Mouse (Mus musculus) neural tube, embryonic 13.5 days (tissue): ENCODE results near the gene Eva1c. TPM values are rescaled to one million over a fixed set of nuclear protein-coding genes. Genes with fewer than 3 reads are reported as not detected.

Experiments used
- ATAC-seq: fragments of 200-750 bp; cut with Nextera tagmentation; 2 replicates; pipeline ENCODE4 v1.8.0; 2017; ENCODE audit warnings: low read depth, mild to moderate bottlenecking, moderate TSS enrichment, moderate library complexity
- H3K27ac ChIP-seq: fragments of 300-500 bp; sonication (generic); replicated peaks from 2 replicates; pipeline ENCODE4 v1.5.1; 2015; ENCODE audit warnings: moderate library complexity, mild to moderate bottlenecking, inconsistent platforms
- H3K27me3 ChIP-seq: fragments of 300-500 bp; sonication (generic); 2 replicates; pipeline ENCODE4 v1.6.1; 2015; ENCODE audit warnings: mild to moderate bottlenecking, inconsistent platforms
- H3K36me3 ChIP-seq: fragments of 300-500 bp; sonication (generic); 2 replicates; pipeline ENCODE4 v1.6.1; 2015; ENCODE audit warnings: mild to moderate bottlenecking, inconsistent platforms
- H3K4me1 ChIP-seq: fragments of 300-500 bp; sonication (generic); replicated peaks from 2 replicates; pipeline ENCODE4 v1.6.1; 2015; ENCODE audit warnings: inconsistent platforms
- H3K4me2 ChIP-seq: fragments of 300-500 bp; sonication (generic); 2 replicates; pipeline ENCODE4 v1.6.1; 2015; ENCODE audit warnings: inconsistent platforms, mild to moderate bottlenecking, moderate library complexity
- H3K4me3 ChIP-seq: fragments of 300-500 bp; sonication (generic); 2 replicates; pipeline ENCODE4 v1.5.1; 2015; ENCODE audit warnings: mild to moderate bottlenecking, inconsistent platforms
- H3K9ac ChIP-seq: fragments of 300-500 bp; sonication (generic); 2 replicates; pipeline ENCODE4 v1.6.1; 2015; ENCODE audit warnings: moderate library complexity, mild to moderate bottlenecking, inconsistent platforms
- H3K9me3 ChIP-seq: fragments of 300-500 bp; sonication (generic); 2 replicates; pipeline ENCODE4 v1.6.1; 2016; ENCODE audit warnings: inconsistent platforms
- WGBS: fragments of 180-500 bp; shearing (Covaris S2); methylation state at CpG from one replicate; pipeline ENCODE4 v1.1.7; 2015; 5-methylcytosine and 5-hydroxymethylcytosine counted together
- polyA plus RNA-seq: library from polyadenylated mRNA; unstranded; fragments of >200 nt; fragmentation: Nextera tagmentation; extraction: Ambion mirVana; gene quantifications from 2 replicates; pipeline ENCODE4 v1.2.1, GENCODE M21; 2015

Gene Eva1c
- polyA plus RNA-seq, 1 experiment from 2014 or later = 2.9 TPM

DNA sequence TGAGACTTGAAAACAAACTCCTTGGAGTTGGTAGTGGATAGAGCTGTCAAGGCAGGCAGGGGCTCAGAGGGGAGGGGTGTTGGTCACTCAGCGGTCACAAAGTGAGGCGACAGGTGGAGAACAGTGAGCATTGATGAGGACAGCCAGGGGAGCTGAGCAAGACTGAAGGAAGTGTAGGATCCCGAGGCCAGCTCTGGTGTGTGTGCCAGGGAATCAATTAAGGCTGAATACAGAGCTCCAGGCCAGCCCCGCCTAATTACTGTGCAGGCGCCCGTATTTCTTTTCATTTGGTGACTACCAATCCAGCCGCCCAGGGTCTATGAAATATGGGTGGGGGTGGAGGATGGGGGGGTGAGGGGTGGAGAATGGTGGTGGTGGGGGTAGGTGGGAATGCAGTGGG is 24.4 kb downstream of the Eva1c start:
- Histone ChIP-seq H3K9me3 (no peaks in the 10 kb centered on the region), H3K27ac (no peak overlapping the region), H3K36me3 (no peaks in the 10 kb centered on the region), H3K4me2 (no peak overlapping the region), H3K9ac (no peak overlapping the region), H3K4me1 (peaks cover 14% of the 10 kb centered on the region), H3K27me3 (no peaks in the 10 kb centered on the region), H3K4me3 (no peak overlapping the region)
- WGBS = 50% methylated on average over 7 of the region's 7 CpGs
- ATAC-seq = no peak

DNA sequence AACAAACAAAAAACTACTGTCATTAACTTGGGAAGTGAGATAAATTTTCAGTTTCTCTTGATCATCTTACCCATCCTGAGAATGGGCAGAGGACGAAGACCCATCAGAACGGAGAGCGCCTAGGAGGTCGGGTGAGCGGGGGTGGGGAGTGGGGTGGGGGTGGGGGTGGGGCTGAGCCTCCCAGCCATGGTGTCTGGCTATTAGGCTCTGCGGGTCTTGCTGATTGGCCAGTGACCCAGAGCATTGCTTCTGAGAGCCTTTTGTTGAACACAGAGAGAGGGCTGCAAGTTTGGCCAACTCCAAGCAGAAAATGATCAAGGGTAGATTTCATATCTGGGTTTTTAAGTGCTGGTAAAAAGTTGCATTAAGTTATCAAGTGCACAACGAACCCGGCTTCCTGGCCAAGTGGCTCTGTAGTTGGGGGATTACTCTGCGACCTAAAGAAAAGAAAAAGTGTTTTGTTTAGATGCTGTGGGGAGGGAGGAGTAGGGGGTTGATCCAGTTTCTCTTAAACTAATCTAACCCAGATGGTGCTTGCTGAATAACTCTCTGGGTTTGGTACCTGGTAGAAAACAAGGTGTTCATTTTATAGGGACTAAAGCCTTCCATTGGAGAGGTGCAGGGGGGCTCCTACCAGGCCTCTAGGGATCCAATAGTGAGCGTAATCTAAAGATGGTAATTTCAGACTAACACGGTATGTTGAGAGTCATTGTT is 25.3 kb downstream of the Eva1c start:
- Histone ChIP-seq H3K4me2 (no peak overlapping the region), H3K27ac (no peak overlapping the region), H3K4me3 (no peak overlapping the region), H3K4me1 (0 out of 2 replicates have a peak, but pooled peaks cover 12% of the 10 kb centered on the region), H3K36me3 (no peaks in the 10 kb centered on the region), H3K9ac (no peak overlapping the region), H3K27me3 (no peaks in the 10 kb centered on the region), H3K9me3 (no peaks in the 10 kb centered on the region)
- no peak for ATAC-seq
- WGBS = 70% methylated on average over 11 of the region's 11 CpGs

- H3K27me3 ChIP-seq = no peaks in the 10 kb centered on the region
- no peaks in the 10 kb centered on the region for H3K9me3 ChIP-seq
- H3K9ac ChIP-seq = no peak overlapping the region
- WGBS = 89% methylated on average over 6 of the region's 6 CpGs
- no peak for ATAC-seq
- no peak overlapping the region for H3K4me3 ChIP-seq
- H3K36me3 ChIP-seq = no peaks in the 10 kb centered on the region
- no peak overlapping the region for H3K4me2 ChIP-seq
- H3K27ac ChIP-seq = no peak overlapping the region
- H3K4me1 ChIP-seq = no peaks in the 10 kb centered on the region
Measured at GRCm38 (mm10) chr16:90856552-90857200, 30.2 kb downstream of the Eva1c start.

GRCm38 (mm10) chr16:90858206-90858605 is 31.7 kb downstream of the Eva1c start:
- Histone ChIP-seq H3K36me3 (no peaks in the 10 kb centered on the region), H3K27me3 (no peaks in the 10 kb centered on the region; the same call in 1 of the 2 replicates), H3K4me3 (no peak overlapping the region), H3K9me3 (no peaks in the 10 kb centered on the region), H3K9ac (no peak overlapping the region), H3K4me1 (no peaks in the 10 kb centered on the region), H3K4me2 (no peak overlapping the region), H3K27ac (no peak overlapping the region)
- ATAC-seq = no peak
- WGBS = 87% methylated on average over 4 of the region's 4 CpGs

DNA sequence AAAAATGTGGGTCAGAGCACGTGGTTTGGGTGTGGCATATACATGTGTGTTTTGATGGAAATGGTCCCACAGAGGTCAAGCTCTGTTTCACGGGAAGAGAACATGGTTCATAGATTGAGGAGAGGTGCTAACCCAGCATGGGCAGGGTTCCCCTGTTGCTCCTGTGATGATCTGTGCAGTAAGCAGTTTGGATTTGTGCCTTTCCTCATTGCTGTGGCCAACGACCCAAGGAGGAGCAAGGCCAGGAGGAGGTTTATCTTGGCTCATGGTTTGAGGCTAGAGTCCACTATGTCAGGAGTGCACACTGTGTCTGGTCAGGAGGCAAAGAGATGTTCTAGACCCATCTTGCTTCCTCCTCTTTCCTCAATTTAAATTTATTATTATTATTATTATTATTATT is 36.5 kb downstream of the Eva1c start:
- Histone ChIP-seq H3K36me3 (no peaks in the 10 kb centered on the region), H3K4me3 (no peak overlapping the region), H3K9me3 (no peaks in the 10 kb centered on the region), H3K9ac (no peak overlapping the region), H3K4me1 (peaks cover 17% of the 10 kb centered on the region; the same call in 1 of the 2 replicates), H3K27ac (no peak overlapping the region), H3K27me3 (no peaks in the 10 kb centered on the region; the same call in 1 of the 2 replicates), H3K4me2 (no peak overlapping the region)
- WGBS = 83% methylated on average over 3 of the region's 3 CpGs
- ATAC-seq = no peak

DNA sequence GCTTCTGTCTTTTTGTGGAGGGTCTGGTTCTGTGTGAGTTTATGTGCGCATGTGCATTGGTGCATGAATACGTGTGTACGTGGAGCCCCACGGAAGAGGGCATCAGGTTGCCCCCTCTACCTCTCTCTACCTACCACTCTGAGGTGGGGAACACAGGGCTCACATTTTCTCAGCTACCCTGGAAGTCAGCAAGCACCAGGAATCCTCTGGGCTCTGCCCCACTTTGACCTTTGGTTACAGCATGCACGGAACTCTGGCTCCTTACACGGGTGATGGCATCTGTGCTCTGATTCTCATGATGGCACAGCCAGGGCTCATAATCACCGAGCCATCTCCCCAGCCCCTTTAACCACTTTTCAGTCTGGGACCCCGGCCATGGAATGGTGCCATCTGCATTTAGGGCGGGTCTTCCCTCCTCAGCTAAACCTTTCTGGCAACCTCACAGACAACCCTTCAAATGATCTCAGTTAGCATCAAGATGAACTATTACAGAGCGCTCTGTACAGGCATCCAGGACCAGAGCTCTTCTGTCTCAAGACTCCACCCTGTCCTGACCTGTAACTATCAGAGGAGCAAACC is 37.0 kb downstream of the Eva1c start:
- H3K27me3 ChIP-seq = no peaks in the 10 kb centered on the region; the same call in 1 of the 2 replicates
- ATAC-seq = no peak
- no peak overlapping the region for H3K4me2 ChIP-seq
- H3K36me3 ChIP-seq = no peaks in the 10 kb centered on the region
- H3K4me3 ChIP-seq = no peak overlapping the region
- 85% methylated on average over 10 of the region's 10 CpGs for WGBS
- no peak overlapping the region for H3K9ac ChIP-seq
- H3K4me1 ChIP-seq = peaks cover 22% of the 10 kb centered on the region
- H3K9me3 ChIP-seq = no peaks in the 10 kb centered on the region
- no peak overlapping the region for H3K27ac ChIP-seq

GRCm38 (mm10) chr16:90864693-90865092 is 38.2 kb downstream of the Eva1c start:
- no peak for ATAC-seq
- H3K27ac ChIP-seq = no peak overlapping the region
- 77% methylated on average over 7 of the region's 7 CpGs for WGBS

DNA sequence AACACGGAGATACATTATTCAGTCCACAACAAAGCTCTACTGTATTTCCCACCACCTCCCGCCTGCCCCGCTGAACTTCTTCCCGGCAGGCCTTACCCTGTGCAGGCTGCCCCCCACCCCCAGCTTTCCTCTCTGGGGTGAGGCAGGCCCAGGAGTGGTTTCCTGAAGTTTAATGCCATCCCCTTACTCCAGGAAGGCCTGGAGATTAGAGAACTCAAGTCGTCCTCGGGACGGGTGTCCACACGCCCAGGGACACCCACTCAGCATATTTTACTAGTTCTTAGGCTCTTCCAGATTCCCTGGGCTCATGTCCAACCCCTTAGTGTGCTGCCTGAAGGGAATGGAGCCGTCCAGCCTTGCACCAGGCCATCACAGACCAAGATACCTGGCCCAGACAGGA is 39.1 kb downstream of the Eva1c start:
- H3K9ac ChIP-seq = no peak overlapping the region
- no peaks in the 10 kb centered on the region; the same call in 1 of the 2 replicates for H3K27me3 ChIP-seq
- H3K4me1 ChIP-seq = peaks cover 22% of the 10 kb centered on the region
- no peak overlapping the region for H3K4me2 ChIP-seq
- H3K4me3 ChIP-seq = no peak overlapping the region
- H3K27ac ChIP-seq = no peak overlapping the region
- H3K9me3 ChIP-seq = no peaks in the 10 kb centered on the region
- no peaks in the 10 kb centered on the region for H3K36me3 ChIP-seq
- WGBS = 53% methylated on average over 9 of the region's 9 CpGs
- no peak for ATAC-seq

More at GRCm38 (mm10) chr16:90864693-90865092, 38.2 kb downstream of the Eva1c start:
- 0 out of 2 replicates have a peak overlapping the region, but pooled peaks have one; percentile 8 for H3K9ac ChIP-seq
- no peak overlapping the region for H3K4me3 ChIP-seq
- H3K27me3 ChIP-seq = no peaks in the 10 kb centered on the region; the same call in 1 of the 2 replicates
- H3K9me3 ChIP-seq = no peaks in the 10 kb centered on the region
- H3K4me1 ChIP-seq = peaks cover 22% of the 10 kb centered on the region
- H3K36me3 ChIP-seq = no peaks in the 10 kb centered on the region
- H3K4me2 ChIP-seq = no peak overlapping the region

DNA sequence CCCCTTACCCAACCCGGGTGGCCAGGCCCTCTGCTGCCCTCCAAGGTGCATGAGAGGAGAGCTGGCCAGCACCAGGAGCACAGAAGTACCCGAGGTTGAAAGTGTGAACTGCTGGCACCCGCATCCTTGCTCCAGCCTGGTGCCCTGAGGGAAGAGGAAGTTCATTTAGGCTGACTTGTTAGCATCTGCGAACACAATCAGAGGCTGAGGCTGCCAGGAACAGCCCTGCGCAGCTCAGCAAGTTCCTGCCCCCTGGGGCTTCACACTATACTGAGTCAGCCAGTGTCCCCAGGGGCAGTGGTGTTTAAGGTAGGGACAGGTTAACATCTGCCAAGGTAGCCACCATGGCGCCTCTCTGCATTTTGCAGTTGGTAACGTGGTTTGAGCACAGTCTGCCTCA is 41.6 kb downstream of the Eva1c start:
- no peak overlapping the region for H3K4me3 ChIP-seq
- H3K4me1 ChIP-seq = peaks cover 22% of the 10 kb centered on the region
- 30% methylated on average over 7 of the region's 7 CpGs for WGBS
- no peak overlapping the region for H3K4me2 ChIP-seq
- no peak overlapping the region for H3K9ac ChIP-seq
- ATAC-seq = no peak
- H3K27me3 ChIP-seq = no peaks in the 10 kb centered on the region; the same call in 1 of the 2 replicates
- no peaks in the 10 kb centered on the region for H3K36me3 ChIP-seq
- no peaks in the 10 kb centered on the region for H3K9me3 ChIP-seq
- no peak overlapping the region for H3K27ac ChIP-seq

DNA sequence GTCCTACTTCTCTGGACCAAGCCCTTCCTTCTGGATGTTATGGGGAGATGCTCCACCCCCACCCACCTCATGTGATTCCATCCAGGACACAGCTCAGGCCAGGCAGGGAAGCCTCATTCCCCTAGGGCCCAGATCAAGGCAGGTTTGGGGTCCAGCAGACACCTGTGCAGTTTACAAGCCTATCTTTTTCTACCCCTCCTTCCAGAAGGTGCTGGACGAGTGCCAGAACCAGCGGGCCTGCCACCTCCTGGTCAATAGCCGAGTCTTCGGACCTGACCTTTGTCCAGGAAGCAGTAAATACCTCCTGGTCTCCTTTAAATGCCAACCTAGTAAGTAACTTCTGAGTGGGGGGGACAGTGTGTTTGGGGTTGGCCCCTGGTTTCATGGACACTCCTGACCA is 42.8 kb downstream of the Eva1c start:
- Histone ChIP-seq H3K4me2 (no peak overlapping the region), H3K9me3 (no peaks in the 10 kb centered on the region), H3K4me3 (no peak overlapping the region), H3K4me1 (peaks cover 22% of the 10 kb centered on the region), H3K9ac (no peak overlapping the region), H3K27ac (no peak overlapping the region), H3K36me3 (no peaks in the 10 kb centered on the region), H3K27me3 (no peaks in the 10 kb centered on the region; the same call in 1 of the 2 replicates)
- 70% methylated on average over 4 of the region's 4 CpGs for WGBS
- ATAC-seq = no peak

DNA sequence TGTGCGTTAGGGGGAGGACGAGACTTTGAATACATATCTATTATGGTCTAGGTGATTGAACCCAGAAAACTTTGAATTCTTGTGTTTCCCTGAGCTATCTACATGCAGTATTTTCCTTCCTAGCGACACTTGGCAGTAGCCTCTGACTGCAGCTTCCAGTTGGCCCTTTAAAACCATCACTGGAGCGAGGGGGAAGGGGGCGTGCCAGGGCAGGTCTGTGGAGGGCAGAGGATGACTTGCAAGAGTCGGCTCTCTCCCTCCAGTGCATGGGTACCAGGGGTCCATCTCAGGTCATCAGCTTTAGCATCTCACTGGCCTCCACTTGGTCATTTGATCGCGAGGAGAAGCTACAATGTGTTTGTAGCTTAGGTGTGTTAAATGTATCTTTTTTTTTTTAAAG is 46.4 kb downstream of the Eva1c start:
- Histone ChIP-seq H3K4me3 (no peak overlapping the region), H3K27me3 (no peaks in the 10 kb centered on the region; the same call in 1 of the 2 replicates), H3K27ac (no peak overlapping the region), H3K4me2 (no peak overlapping the region), H3K4me1 (peaks cover 6% of the 10 kb centered on the region), H3K9ac (no peak overlapping the region), H3K36me3 (no peaks in the 10 kb centered on the region), H3K9me3 (no peaks in the 10 kb centered on the region)
- WGBS = 74% methylated on average over 8 of the region's 8 CpGs
- no peak for ATAC-seq

DNA sequence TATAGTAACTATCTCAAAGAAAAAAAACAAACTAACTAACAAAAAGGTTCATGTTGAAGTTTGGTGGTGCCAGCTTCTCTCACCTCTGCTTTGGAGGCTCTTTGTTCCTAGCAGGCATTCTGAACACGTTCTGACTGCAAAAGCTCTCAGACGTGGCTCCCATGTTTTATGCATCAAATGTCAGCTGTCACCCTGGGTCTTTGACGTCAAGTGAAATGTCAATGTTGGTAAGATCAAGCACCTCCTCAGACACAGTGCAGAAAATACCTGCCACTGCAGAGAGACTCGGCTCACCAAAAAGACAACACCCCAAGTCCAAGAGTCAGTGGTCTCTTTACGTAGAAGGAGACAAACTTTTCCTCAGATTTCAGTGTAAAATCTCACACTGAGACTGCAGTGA is 48.0 kb downstream of the Eva1c start:
- Histone ChIP-seq H3K9ac (no peak overlapping the region), H3K9me3 (no peaks in the 10 kb centered on the region), H3K4me3 (no peak overlapping the region), H3K4me2 (no peak overlapping the region), H3K36me3 (no peaks in the 10 kb centered on the region), H3K27ac (no peak overlapping the region), H3K4me1 (no peaks in the 10 kb centered on the region), H3K27me3 (no peaks in the 10 kb centered on the region; the same call in 1 of the 2 replicates)
- WGBS = 70% methylated on average over 5 of the region's 5 CpGs
- ATAC-seq = no peak
